Mouse (Mus musculus) heart, postnatal 0 days (tissue): ENCODE measurements around the gene Ppif. TPM values are rescaled to one million over a fixed set of nuclear protein-coding genes. Genes with fewer than 3 reads are reported as not detected.

Experiments used
- ATAC-seq: fragments of 200-750 bp; cut with Nextera tagmentation; 2 replicates; pipeline ENCODE4 v1.8.0; 2017; ENCODE audit warnings: low read depth, moderate number of reproducible peaks, moderate library complexity; ENCODE audit not compliant: insufficient read depth
- DNase-seq: peaks from one replicate; pipeline ENCODE4 v3.0.0-alpha.2; 2016; ENCODE audit warnings: low spot score
- H3K27ac ChIP-seq: fragments of 300-500 bp; sonication (generic); 2 replicates; pipeline ENCODE4 v1.5.1; 2014; ENCODE audit warnings: low read depth, mild to moderate bottlenecking
- H3K27me3 ChIP-seq: fragments of 300-500 bp; sonication (generic); 2 replicates; pipeline ENCODE4 v1.6.1; 2014; ENCODE audit warnings: low read length, mixed read lengths; ENCODE audit not compliant: control insufficient read depth, insufficient read depth
- H3K36me3 ChIP-seq: fragments of 300-500 bp; sonication (generic); replicated peaks from 2 replicates; pipeline ENCODE4 v1.6.1; 2014; ENCODE audit warnings: low read length, mixed read lengths; ENCODE audit not compliant: control insufficient read depth, insufficient read depth
- H3K4me1 ChIP-seq: fragments of 300-500 bp; sonication (generic); 2 replicates; pipeline ENCODE4 v1.6.1; 2014; ENCODE audit warnings: antibody characterized with exemption; ENCODE audit not compliant: control insufficient read depth, insufficient read depth
- H3K4me2 ChIP-seq: fragments of 300-500 bp; sonication (generic); 2 replicates; pipeline ENCODE4 v1.6.1; 2014; ENCODE audit warnings: low read depth, mild to moderate bottlenecking, low read length, moderate library complexity
- H3K4me3 ChIP-seq: fragments of 300-500 bp; sonication (generic); 2 replicates; pipeline ENCODE4 v1.5.1; 2014; ENCODE audit warnings: low read depth, low read length
- H3K9ac ChIP-seq: fragments of 300-500 bp; sonication (generic); replicated peaks from 2 replicates; pipeline ENCODE4 v1.6.1; 2014; ENCODE audit warnings: low read depth, low read length, mixed read lengths
- H3K9me3 ChIP-seq: fragments of 300-500 bp; sonication (generic); replicated peaks from 2 replicates; pipeline ENCODE4 v1.6.1; 2016; ENCODE audit warnings: low read length; ENCODE audit not compliant: control insufficient read depth
- CTCF ChIP-seq: IDR thresholded peaks from 2 replicates; pipeline ENCODE4 v1.5.1; 2016; ENCODE audit warnings: antibody characterized with exemption, control low read depth, low read depth
- EP300 ChIP-seq: IDR thresholded peaks from 2 replicates; pipeline ENCODE4 v1.6.1; 2016; ENCODE audit warnings: antibody characterized with exemption, low read depth
- WGBS: fragments of 180-500 bp; shearing (Covaris S2); extraction: QIAGEN DNeasy Blood & Tissue Kit; methylation state at CpG from one replicate; pipeline ENCODE4 v1.1.7; 2014; 5-methylcytosine and 5-hydroxymethylcytosine counted together
- polyA plus RNA-seq: library from polyadenylated mRNA; unstranded; fragments of >200 nt; fragmentation: Nextera tagmentation; extraction: Ambion mirVana; gene quantifications from 2 replicates; pipeline ENCODE4 v1.2.1, GENCODE M21; 2015
- total RNA-seq: library from RNA; depleted of rRNA; stranded (reverse); fragments of >200 nt; gene quantifications from 2 replicates; pipeline ENCODE4 v1.2.3, GENCODE M21; 2014; ENCODE audit warnings: low replicate concordance

Gene Ppif
- total and polyA plus RNA-seq, 2 experiments from 2014 or later, result 140 to 205 TPM

- WGBS, result 29% methylated on average over 4 of the region's 4 CpGs
- peaks cover 45% of the 10 kb centered on the region for H3K4me1 ChIP-seq
Observed at GRCm38 (mm10) chr14:25710681-25711080, 16.7 kb downstream of the Ppif start.

GRCm38 (mm10) chr14:25711177-25711576 lies 17.2 kb downstream of the Ppif start:
- WGBS, result 19% methylated on average over 7 of the region's 7 CpGs
- no peak for TF ChIP-seq CTCF
- 0 out of 2 replicates have a peak, but pooled peaks have one; percentile 31 for TF ChIP-seq EP300
- H3K27me3 ChIP-seq, result no peaks in the 10 kb centered on the region
- DNase-seq (no peak), ATAC-seq (peak; percentile 71)
- no peak overlapping the region; the same call in 1 of the 2 replicates for H3K9ac ChIP-seq
- H3K4me3 ChIP-seq, result no peak overlapping the region
- H3K9me3 ChIP-seq, result no peaks in the 10 kb centered on the region
- peak overlapping the region; percentile 85 for H3K27ac ChIP-seq
- peaks cover 29% of the 10 kb centered on the region for H3K36me3 ChIP-seq
- 0 out of 2 replicates have a peak overlapping the region, but pooled peaks have one; percentile 12 for H3K4me2 ChIP-seq
- H3K4me1 ChIP-seq, result peaks cover 45% of the 10 kb centered on the region

More at GRCm38 (mm10) chr14:25710681-25711080, 16.7 kb downstream of the Ppif start:
- DNase-seq (no peak), ATAC-seq (no peak; the same call in 1 of the 2 replicates)
- no peak for TF ChIP-seq CTCF
- no peak for TF ChIP-seq EP300
- Histone ChIP-seq H3K4me3 (no peak overlapping the region), H3K27ac (peak overlapping the region; percentile 85), H3K9me3 (no peaks in the 10 kb centered on the region), H3K4me2 (no peak overlapping the region), H3K27me3 (no peaks in the 10 kb centered on the region), H3K9ac (no peak overlapping the region), H3K36me3 (peaks cover 25% of the 10 kb centered on the region)

DNA sequence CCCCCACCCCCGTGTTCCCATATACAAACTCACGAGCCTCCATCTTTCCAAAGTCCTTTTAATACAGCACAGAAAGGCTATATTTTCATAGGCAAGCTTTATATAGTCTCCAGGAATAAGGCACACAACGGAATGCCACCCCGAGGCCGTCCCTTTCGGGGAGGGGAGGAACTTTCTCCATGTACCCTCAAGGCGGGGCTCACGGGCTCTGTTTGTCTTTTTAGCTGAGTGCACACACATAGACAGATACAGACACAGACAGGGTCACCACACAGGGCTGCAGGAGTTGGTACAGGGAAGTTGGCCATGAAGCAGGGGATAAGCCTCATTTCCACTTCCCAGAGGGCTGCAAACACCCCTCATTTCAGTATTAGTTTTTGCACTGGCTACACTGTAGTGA lies 17.6 kb downstream of the Ppif start:
- Histone ChIP-seq H3K36me3 (peaks cover 29% of the 10 kb centered on the region), H3K9me3 (no peaks in the 10 kb centered on the region), H3K4me1 (peaks cover 45% of the 10 kb centered on the region), H3K4me3 (no peak overlapping the region), H3K27ac (peak overlapping the region; percentile 85), H3K4me2 (no peak overlapping the region), H3K27me3 (no peaks in the 10 kb centered on the region), H3K9ac (no peak overlapping the region)
- ATAC-seq (peak; percentile 22; the same call in 1 of the 2 replicates), DNase-seq (no peak)
- WGBS, result 42% methylated on average over 8 of the region's 8 CpGs
- no peak for TF ChIP-seq CTCF
- no peak for TF ChIP-seq EP300

DNA sequence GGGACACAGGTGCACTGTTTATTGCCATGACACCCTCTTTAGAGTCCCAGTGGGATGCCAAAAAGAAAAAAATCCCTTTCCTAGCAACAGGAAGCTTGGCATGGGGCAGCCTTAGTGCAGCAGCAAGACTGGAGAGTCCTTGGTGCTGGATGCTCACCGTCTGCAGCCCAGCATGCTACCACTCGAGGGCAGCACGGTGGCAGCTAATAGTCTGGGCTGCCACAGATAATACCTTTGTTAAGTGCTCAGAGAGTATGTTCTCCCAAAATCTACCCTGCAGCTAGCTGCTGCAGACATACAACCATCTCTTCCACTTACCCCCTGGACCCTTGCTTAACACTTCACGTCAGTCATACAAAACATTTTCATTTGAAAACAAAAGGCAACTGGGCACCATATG lies 19.5 kb downstream of the Ppif start:
- Histone ChIP-seq H3K4me3 (no peak overlapping the region), H3K4me2 (no peak overlapping the region), H3K36me3 (peaks cover 33% of the 10 kb centered on the region), H3K9ac (no peak overlapping the region), H3K9me3 (no peaks in the 10 kb centered on the region), H3K27me3 (no peaks in the 10 kb centered on the region), H3K27ac (no peak overlapping the region), H3K4me1 (peaks cover 37% of the 10 kb centered on the region)
- ATAC-seq (no peak), DNase-seq (no peak)
- TF ChIP-seq EP300 (no peak), CTCF (peak; percentile 63)
- WGBS, result 33% methylated on average over 4 of the region's 4 CpGs

DNA sequence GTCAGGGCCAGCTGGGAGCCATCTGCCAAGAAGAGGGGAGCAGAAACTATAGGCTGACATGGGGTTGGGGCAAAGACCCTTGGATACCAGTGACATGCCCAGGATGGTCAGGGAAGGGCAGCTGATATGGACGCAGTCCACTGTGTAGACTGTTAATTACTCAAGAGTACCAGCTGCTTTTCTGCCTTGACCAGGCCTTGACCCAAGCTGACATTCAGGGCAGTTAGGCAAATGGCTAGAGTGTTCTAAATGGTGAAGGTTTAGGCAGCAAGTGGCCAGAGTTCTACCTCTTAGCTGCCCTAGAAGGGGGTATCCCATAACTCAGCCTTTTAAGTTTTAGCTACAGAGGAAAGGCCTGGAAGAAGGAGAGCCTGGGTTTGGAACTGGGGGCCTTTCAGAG lies 22.6 kb downstream of the Ppif start:
- peaks cover 47% of the 10 kb centered on the region for H3K36me3 ChIP-seq
- no peak overlapping the region for H3K4me2 ChIP-seq
- ATAC-seq, result no peak
- no peaks in the 10 kb centered on the region for H3K9me3 ChIP-seq
- no peak for TF ChIP-seq CTCF
- no peak for TF ChIP-seq EP300
- 92% methylated on average over 1 of the region's 1 CpGs for WGBS
- H3K27me3 ChIP-seq, result no peaks in the 10 kb centered on the region
- no peak overlapping the region for H3K27ac ChIP-seq
- DNase-seq, result no peak
- H3K9ac ChIP-seq, result no peak overlapping the region
- H3K4me3 ChIP-seq, result no peak overlapping the region
- H3K4me1 ChIP-seq, result peaks cover 7% of the 10 kb centered on the region

GRCm38 (mm10) chr14:25717718-25718117 lies 23.8 kb downstream of the Ppif start:
- Histone ChIP-seq H3K27me3 (no peaks in the 10 kb centered on the region), H3K4me3 (no peak overlapping the region), H3K4me2 (no peak overlapping the region), H3K4me1 (no peaks in the 10 kb centered on the region; the same call in 1 of the 2 replicates), H3K9me3 (no peaks in the 10 kb centered on the region), H3K9ac (no peak overlapping the region), H3K36me3 (peaks cover 50% of the 10 kb centered on the region), H3K27ac (peak overlapping the region; percentile 54; the same call in 1 of the 2 replicates)
- ATAC-seq, result no peak
- WGBS, result 80% methylated on average over 8 of the region's 8 CpGs
- TF ChIP-seq EP300 (no peak), CTCF (no peak)
- no peak for DNase-seq
